Mouse (Mus musculus) thymus, adult 2 months (tissue): ENCODE data around the gene Atxn10.

Experiments
- CTCF ChIP-seq: fragments of 200-500 bp; IDR thresholded peaks from 2 replicates; pipeline ENCODE4 v1.5.1; 2012; ENCODE audit warnings: mild to moderate bottlenecking, control low read depth, low read length, moderate library complexity, borderline replicate concordance; ENCODE audit not compliant: control insufficient read depth, poor library complexity, insufficient read depth; ENCODE audit errors: extremely low read depth
- POLR2A ChIP-seq: fragments of 200-500 bp; IDR thresholded peaks from 2 replicates; pipeline ENCODE4 v1.6.1; 2012; ENCODE audit warnings: mild to moderate bottlenecking, low read length, control low read depth, moderate library complexity; ENCODE audit not compliant: control insufficient read depth, poor library complexity, insufficient read depth; ENCODE audit errors: extremely low read depth

- no peak for TF ChIP-seq CTCF
- no peak for TF ChIP-seq POLR2A
Observed at GRCm38 (mm10) chr15:85323214-85323613, 12.8 kb upstream of the Atxn10 start.
